Mouse (Mus musculus): ENCODE data around the gene Ezr. TPM values are rescaled to one million over a fixed set of nuclear protein-coding genes. Genes with fewer than 3 reads are reported as not detected.
"Not testable (repeated sequence)": the region's sequence is repeated elsewhere in the genome, so short reads cannot be mapped to it uniquely, and the experiment has no call there.

Gene Ezr
- polyA plus RNA-seq, 1 experiment from 2014 or later = 73.8 TPM

DNA sequence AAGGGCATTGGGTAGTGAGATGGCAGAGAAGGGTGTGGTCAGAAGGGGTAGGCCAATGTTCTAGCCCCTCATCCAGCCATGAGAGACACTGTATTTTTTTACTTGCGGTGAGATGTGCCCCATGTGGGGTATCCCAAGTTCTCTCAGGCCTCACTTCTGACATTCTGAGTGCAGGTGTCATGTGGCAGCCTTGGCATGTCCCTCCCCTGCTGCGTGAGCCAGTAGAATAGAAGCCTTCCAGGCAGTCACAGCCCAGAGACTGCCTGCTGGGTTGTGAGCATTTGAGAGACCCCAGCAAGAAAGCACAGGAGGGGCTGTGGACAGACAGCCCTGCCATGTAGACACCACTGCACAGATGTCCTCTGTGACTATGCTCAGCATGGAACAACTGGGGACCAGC, 74.4 kb downstream of the Ezr start:
- WGBS = 74% methylated on average over 2 of the region's 2 CpGs
- H3K9ac ChIP-seq (ENCODE audit: low read depth, low read length); H3K27me3 ChIP-seq (ENCODE audit: control insufficient read depth, insufficient read depth, low read length); H3K4me1 ChIP-seq (replicated peaks; ENCODE audit: control insufficient read depth, insufficient read depth, low read length); H3K9me3 ChIP-seq (ENCODE audit: control insufficient read depth, low read length); DNase-seq (ENCODE audit: low spot score); ATAC-seq (ENCODE audit: low FRiP score); H3K4me2 ChIP-seq (replicated peaks; ENCODE audit: low read depth, low read length); H3K27ac ChIP-seq (ENCODE audit: low read depth, low read length); H3K36me3 ChIP-seq (ENCODE audit: control insufficient read depth, insufficient read depth, low read length); H3K4me3 ChIP-seq (ENCODE audit: low read depth, low read length): not testable (repeated sequence)

DNA sequence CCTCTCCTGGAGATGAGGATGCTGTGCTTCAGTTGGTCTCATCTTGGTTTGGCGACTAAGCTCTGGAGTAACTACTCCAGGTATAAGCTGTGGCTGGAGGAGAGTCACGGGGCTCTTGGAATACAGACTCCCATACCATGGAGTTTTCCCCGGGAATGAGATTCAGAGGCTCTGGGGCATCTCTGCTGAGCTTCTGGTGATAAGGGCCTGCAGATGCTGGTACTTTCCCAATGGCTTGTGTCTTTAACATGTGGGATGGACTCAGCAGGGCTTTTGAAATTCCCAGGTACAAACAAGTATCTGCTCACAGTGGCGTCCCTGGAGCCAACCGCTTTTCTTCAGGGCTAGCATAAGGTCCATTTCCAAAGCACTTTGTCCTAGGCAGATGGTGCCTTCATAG, 75.2 kb downstream of the Ezr start:
- not testable (repeated sequence) for H3K9me3 ChIP-seq (ENCODE audit: control insufficient read depth, low read length); H3K36me3 ChIP-seq (ENCODE audit: control insufficient read depth, insufficient read depth, low read length); H3K4me2 ChIP-seq (replicated peaks; ENCODE audit: low read depth, low read length); H3K27ac ChIP-seq (ENCODE audit: low read depth, low read length); DNase-seq (ENCODE audit: low spot score); H3K27me3 ChIP-seq (ENCODE audit: control insufficient read depth, insufficient read depth, low read length); ATAC-seq (ENCODE audit: low FRiP score); H3K9ac ChIP-seq (ENCODE audit: low read depth, low read length); H3K4me1 ChIP-seq (replicated peaks; ENCODE audit: control insufficient read depth, insufficient read depth, low read length); H3K4me3 ChIP-seq (ENCODE audit: low read depth, low read length)
- WGBS = 92% methylated on average over 5 of the region's 5 CpGs

DNA sequence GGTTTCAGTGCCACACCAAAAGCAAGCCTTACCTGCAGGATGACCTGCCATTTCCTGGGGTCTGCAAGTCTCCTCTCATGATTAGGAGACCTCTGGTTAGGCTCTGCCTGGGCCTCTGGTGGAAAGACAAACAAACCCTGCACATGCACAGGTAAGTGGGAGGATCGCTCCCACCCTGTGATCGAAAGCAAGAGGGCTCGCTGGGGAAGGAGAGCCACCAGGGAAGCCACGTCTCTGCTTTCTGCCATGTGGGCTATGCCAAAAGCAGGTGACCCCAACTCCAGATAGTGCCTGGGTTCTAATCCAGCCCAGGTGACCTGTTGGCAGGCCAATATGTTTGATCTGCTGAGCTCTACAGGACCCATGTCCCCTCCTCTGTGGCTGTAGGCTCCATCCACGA, 76.1 kb downstream of the Ezr start:
- not testable (repeated sequence) for H3K27ac ChIP-seq (ENCODE audit: low read depth, low read length); H3K4me1 ChIP-seq (replicated peaks; ENCODE audit: control insufficient read depth, insufficient read depth, low read length); H3K4me3 ChIP-seq (ENCODE audit: low read depth, low read length); H3K27me3 ChIP-seq (ENCODE audit: control insufficient read depth, insufficient read depth, low read length); H3K9me3 ChIP-seq (ENCODE audit: control insufficient read depth, low read length); ATAC-seq (ENCODE audit: low FRiP score); DNase-seq (ENCODE audit: low spot score); H3K9ac ChIP-seq (ENCODE audit: low read depth, low read length); H3K36me3 ChIP-seq (ENCODE audit: control insufficient read depth, insufficient read depth, low read length); H3K4me2 ChIP-seq (replicated peaks; ENCODE audit: low read depth, low read length)
- 80% methylated on average over 2 of the region's 5 CpGs for WGBS

DNA sequence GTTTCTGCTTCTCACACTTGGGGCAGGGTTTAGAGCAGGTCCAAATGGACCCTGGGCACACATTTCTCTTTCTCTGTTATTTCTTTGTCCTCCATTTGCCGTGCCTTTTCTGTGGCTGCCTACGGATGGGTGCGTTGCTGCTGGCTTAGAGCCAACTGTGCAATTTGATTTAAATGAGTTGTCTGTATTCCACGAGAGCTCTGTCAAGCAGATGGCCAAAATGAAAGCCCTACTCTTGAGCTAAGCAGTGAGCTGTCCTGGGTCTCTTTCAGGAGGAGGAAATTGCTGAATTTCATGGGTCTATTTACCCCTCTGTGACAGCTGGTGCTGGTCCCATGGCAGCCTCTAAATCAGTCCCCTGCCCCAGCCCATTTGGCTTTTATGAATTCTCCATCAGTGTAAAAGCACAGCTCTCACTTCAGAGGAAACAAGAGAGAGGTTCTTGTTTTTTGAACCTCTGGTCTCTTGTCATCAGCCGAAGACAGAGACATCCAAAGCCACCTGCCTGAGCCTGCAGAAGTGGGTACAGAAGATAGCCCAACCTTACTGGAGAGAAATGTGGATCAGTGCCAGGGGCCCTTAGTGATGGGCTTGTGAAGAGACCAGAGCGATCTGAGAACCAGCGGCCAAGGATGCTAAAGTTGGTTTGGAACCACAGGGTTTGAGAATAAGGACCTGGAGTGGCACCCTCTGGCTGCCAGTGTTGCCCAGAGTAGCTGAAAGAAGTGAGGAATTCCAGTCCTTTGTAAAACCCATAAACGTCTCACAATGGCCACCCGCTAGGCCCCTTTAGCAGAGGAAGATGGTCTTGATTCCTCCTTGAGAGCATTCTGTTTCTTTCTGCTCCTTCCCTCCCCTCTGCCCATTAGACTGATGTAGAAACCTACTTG, 79.0 kb downstream of the Ezr start:
- not testable (repeated sequence) for H3K4me3 ChIP-seq (ENCODE audit: low read depth, low read length); DNase-seq (ENCODE audit: low spot score); H3K27ac ChIP-seq (ENCODE audit: low read depth, low read length); H3K9me3 ChIP-seq (ENCODE audit: control insufficient read depth, low read length); H3K27me3 ChIP-seq (ENCODE audit: control insufficient read depth, insufficient read depth, low read length); H3K36me3 ChIP-seq (ENCODE audit: control insufficient read depth, insufficient read depth, low read length); H3K9ac ChIP-seq (ENCODE audit: low read depth, low read length); H3K4me2 ChIP-seq (replicated peaks; ENCODE audit: low read depth, low read length); H3K4me1 ChIP-seq (replicated peaks; ENCODE audit: control insufficient read depth, insufficient read depth, low read length)
- 54% methylated on average over 6 of the region's 9 CpGs for WGBS
- ATAC-seq (ENCODE audit: low FRiP score) = peak; percentile 87

DNA sequence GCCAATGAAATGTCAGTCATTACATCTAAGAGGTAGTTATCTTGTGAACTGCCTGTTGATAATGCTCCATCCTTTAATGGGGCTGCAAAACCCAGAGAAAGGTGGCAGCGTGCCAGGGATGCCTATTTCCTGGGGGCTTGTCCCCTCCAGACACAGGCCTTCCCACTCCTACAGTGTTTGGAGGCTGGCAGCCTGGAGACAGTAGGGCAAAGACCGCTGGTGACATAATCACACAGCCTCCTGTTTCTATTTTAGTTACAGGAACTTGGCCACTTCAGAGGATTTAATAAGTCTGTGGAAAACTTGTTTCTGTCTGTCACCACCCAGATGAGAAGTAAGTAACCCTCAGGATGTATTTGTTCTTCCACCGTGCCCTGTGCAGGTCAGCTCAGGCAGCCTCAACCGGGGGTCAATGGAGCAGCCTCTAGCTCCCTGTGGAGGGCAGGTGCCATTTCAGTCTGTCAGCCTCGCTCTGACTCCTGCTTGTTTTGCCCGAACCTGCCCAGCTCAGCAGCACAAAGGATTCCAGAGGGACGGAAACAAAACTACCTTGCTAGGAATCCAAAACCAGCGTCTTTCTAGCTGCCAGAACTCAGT, 79.9 kb downstream of the Ezr start:
- 0 out of 2 replicates have a peak, but pooled peaks have one; percentile 43 for ATAC-seq (ENCODE audit: low FRiP score)
- 34% methylated on average over 2 of the region's 8 CpGs for WGBS
- H3K9me3 ChIP-seq (ENCODE audit: control insufficient read depth, low read length) = not testable (repeated sequence)

DNA sequence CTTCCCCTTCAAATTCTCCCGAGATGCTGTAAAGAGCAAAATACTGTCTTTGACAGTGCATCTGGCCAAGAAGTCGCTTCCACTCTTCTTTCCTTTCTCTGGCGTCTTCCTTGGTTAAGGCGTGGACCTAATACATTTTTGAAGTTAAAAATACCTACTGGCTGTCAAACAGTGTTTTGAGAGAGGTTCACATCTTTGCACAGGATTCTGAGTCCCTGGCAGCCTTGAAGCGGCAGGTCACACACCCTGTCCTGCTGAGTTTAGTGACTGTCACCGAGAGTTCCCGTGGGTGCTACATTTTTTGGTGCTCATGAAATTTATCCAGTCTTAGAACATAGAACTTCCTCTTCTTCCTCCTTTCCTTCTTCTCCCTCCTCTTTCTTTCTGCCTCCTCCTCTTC, 82.5 kb downstream of the Ezr start:
- WGBS = 79% methylated on average over 4 of the region's 7 CpGs
- not testable (repeated sequence) for H3K9me3 ChIP-seq (ENCODE audit: control insufficient read depth, low read length); H3K9ac ChIP-seq (ENCODE audit: low read depth, low read length); DNase-seq (ENCODE audit: low spot score); H3K4me1 ChIP-seq (replicated peaks; ENCODE audit: control insufficient read depth, insufficient read depth, low read length); H3K27me3 ChIP-seq (ENCODE audit: control insufficient read depth, insufficient read depth, low read length); H3K27ac ChIP-seq (ENCODE audit: low read depth, low read length); H3K4me3 ChIP-seq (ENCODE audit: low read depth, low read length); H3K4me2 ChIP-seq (replicated peaks; ENCODE audit: low read depth, low read length); ATAC-seq (ENCODE audit: low FRiP score); H3K36me3 ChIP-seq (ENCODE audit: control insufficient read depth, insufficient read depth, low read length)

More for the DNA sequence above, 79.9 kb downstream of the Ezr start:
- not testable (repeated sequence) for H3K36me3 ChIP-seq (ENCODE audit: control insufficient read depth, insufficient read depth, low read length); H3K4me3 ChIP-seq (ENCODE audit: low read depth, low read length); H3K27me3 ChIP-seq (ENCODE audit: control insufficient read depth, insufficient read depth, low read length); H3K27ac ChIP-seq (ENCODE audit: low read depth, low read length); H3K9ac ChIP-seq (ENCODE audit: low read depth, low read length); H3K4me1 ChIP-seq (replicated peaks; ENCODE audit: control insufficient read depth, insufficient read depth, low read length); H3K4me2 ChIP-seq (replicated peaks; ENCODE audit: low read depth, low read length); DNase-seq (ENCODE audit: low spot score)

DNA sequence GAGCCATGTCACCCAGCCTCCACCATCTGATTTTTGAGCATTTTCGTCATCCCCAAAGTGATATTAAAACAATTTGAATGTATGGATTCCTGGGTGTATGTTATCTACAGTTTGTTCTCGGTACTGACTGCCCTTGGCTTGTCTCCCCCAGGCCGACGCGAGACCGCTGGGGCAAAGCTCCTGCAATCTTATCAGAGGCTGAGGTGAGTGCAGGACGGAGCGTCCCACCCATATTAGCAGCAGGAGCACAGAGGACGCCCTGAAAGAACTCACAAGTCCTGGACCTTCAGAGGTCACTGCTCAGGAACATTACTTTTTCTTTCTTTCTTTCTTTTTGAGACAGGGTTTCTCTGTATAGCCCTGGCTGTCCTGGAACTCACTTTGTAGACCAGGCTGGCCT, 83.1 kb downstream of the Ezr start:
- H3K4me2 ChIP-seq (replicated peaks; ENCODE audit: low read depth, low read length); H3K36me3 ChIP-seq (ENCODE audit: control insufficient read depth, insufficient read depth, low read length); DNase-seq (ENCODE audit: low spot score); H3K4me3 ChIP-seq (ENCODE audit: low read depth, low read length); H3K4me1 ChIP-seq (replicated peaks; ENCODE audit: control insufficient read depth, insufficient read depth, low read length); H3K27me3 ChIP-seq (ENCODE audit: control insufficient read depth, insufficient read depth, low read length); H3K9ac ChIP-seq (ENCODE audit: low read depth, low read length); ATAC-seq (ENCODE audit: low FRiP score); H3K9me3 ChIP-seq (ENCODE audit: control insufficient read depth, low read length); H3K27ac ChIP-seq (ENCODE audit: low read depth, low read length): not testable (repeated sequence)
- WGBS = 93% methylated on average over 8 of the region's 9 CpGs

DNA sequence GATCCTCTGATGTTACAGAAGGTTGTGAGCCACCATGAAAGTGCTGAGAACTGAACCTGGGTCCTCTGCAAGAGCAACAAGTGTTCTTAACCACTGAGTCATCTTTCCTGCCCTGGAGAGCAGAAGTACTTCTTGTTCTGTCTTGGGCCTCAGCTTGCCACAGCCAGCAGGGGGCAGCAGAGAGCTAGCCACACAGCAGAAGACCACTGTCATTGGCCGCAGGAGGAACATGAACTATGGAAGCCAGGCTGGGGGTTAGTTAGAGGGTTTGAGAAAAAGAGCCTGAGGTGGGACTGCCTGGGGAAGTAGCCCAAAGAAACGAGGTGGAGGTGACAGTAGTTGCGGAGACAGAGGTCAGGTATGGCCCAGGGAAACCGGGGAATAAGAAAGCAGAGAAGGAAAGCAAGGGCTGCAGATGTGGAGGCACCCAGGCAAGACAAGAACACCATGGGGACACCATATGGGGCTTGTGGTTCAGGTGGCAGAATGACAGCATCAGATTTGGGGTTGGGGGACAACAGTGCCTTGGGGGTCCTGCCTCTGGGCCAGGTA, 85.3 kb downstream of the Ezr start:
- 67% methylated on average over 2 of the region's 4 CpGs for WGBS
- not testable (repeated sequence) for H3K36me3 ChIP-seq (ENCODE audit: control insufficient read depth, insufficient read depth, low read length); H3K27me3 ChIP-seq (ENCODE audit: control insufficient read depth, insufficient read depth, low read length); H3K4me2 ChIP-seq (replicated peaks; ENCODE audit: low read depth, low read length); H3K9me3 ChIP-seq (ENCODE audit: control insufficient read depth, low read length); H3K9ac ChIP-seq (ENCODE audit: low read depth, low read length); H3K4me1 ChIP-seq (replicated peaks; ENCODE audit: control insufficient read depth, insufficient read depth, low read length); H3K4me3 ChIP-seq (ENCODE audit: low read depth, low read length); H3K27ac ChIP-seq (ENCODE audit: low read depth, low read length)
- ATAC-seq (ENCODE audit: low FRiP score) (peak; percentile 43; the same call in 1 of the 2 replicates), DNase-seq (ENCODE audit: low spot score) (peak; percentile 38)
